Mouse (Mus musculus): ENCODE results near the gene Cyp4f17.
"Not testable (repeated sequence)": the region's sequence is repeated elsewhere in the genome, so short reads cannot be mapped to it uniquely, and the experiment has no call there.

Cyp4f17 gene

DNA sequence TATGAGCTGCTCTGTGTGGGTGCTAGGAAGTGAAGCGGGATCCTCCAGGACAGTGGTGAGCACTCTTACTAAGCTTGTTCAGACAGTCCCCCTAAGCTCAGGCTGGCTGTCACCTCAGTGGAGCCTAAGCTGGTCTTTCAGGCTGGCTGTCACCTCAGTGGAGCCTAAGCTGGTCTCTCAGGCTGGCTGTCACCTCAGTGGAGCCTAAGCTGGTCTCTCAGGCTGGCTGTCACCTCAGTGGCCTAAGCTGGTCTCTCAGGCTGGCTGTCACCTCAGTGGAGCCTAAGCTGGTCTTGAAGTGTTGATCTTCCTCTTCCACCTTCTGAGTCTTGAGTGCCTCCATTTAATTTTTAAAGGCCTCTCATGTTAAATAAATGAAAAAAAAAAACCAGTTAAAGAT, 20.5 kb downstream of the Cyp4f17 start:
- not testable (repeated sequence) for DNase-seq (ENCODE audit: low read depth, low spot score)

DNA sequence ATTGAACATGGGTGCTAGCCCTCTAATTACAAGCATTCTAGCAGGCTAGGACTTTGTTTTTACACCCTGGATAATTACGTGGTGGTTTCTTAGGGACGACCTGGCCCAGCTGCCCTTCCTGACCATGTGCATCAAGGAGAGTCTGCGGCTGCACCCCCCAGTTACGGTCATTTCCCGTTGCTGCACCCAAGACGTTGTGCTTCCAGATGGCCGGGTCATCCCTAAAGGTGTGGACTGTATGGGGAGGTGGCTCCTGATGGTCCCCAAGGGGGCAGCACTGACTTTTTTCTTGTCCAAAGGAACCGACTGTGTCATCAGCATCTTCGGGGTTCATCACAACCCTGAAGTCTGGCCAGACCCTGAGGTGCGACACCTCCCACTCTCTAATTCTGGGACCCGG, 21.9 kb downstream of the Cyp4f17 start:
- DNase-seq (ENCODE audit: low read depth, low spot score) = no peak

DNA sequence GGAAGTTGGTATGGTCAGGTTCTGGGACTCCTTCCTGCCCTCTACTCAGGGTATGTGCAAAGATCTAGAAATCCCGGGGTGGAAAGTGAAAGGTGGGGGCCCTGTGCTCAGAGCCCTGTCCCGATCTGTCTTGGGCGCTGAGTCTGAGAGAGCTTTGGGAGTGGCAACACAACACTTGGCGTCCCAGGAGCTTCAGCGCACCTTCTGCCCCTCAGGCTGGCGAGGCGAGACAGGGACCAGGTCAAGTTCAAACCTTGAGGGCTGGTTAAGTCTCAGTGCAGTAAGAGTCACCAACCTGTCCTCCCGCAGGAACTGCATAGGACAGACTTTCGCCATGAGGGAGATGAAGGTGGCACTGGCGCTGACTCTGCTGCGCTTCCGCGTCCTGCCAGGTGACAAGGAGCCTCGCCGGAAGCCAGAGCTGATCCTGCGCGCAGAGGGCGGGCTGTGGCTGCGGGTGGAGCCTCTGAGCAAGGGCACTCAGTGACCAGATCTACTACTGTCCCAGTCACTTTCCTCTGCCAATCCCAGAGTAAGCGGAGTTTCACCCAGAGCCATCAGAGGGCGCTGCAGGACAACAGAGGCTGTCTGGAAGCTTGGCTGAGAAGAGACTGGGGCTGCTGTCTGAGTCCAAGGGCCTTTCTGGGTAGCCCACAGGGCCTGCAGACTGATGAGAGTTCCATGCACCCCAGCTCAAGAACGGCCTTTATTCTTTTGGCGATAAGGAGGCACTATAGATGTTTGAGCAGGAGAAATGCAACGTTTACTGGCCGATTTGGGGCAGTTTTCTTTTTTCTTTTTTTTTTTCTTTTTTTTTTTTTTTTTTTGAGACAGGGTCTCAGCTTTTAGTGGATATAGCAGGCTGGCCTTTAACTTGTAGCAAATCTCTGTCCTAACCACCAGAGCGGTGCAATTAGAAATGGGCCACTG, 22.8 kb downstream of the Cyp4f17 start:
- DNase-seq (ENCODE audit: low read depth, low spot score) = peak; percentile 58

DNA sequence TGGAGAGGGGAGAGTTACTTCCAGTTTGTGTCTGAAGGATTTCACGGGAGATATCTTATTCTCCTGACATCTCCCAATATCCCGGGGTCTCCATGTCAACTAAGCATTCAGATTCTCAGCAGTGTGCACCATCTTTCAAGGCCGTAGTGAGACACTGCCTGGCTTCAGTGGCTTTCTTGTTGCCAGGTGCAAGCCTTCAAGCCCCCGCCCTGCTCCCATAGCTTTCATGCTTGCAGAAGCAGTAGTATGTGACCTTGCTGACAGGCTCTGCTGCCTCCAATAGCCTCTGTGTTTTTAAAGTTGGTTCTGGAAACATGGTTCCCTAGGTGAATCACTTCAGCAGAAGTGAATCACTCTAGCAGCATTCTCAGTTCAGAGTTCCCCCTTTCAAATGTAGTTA, 26.5 kb downstream of the Cyp4f17 start:
- not testable (repeated sequence) for DNase-seq (ENCODE audit: low read depth, low spot score)

DNA sequence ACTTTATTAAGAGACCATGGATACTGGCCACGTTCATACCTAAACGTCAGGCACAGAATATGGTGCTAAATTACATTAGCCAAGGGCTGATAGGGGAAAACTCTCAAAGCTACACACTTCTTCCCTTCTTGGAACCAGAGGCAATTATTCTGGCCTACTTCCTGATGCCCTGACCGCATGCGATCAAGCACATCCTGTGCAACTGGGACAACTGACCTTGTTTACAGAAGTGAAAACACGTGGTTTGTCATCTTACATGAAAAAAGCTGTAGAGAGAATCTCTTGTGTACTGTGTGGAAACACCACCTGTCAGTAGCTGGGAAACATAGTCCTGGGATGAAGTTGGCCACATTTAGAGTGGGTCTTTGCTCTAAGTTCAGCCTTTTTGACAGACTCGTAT, 28.2 kb downstream of the Cyp4f17 start:
- DNase-seq (ENCODE audit: low read depth, low spot score) = no peak

DNA sequence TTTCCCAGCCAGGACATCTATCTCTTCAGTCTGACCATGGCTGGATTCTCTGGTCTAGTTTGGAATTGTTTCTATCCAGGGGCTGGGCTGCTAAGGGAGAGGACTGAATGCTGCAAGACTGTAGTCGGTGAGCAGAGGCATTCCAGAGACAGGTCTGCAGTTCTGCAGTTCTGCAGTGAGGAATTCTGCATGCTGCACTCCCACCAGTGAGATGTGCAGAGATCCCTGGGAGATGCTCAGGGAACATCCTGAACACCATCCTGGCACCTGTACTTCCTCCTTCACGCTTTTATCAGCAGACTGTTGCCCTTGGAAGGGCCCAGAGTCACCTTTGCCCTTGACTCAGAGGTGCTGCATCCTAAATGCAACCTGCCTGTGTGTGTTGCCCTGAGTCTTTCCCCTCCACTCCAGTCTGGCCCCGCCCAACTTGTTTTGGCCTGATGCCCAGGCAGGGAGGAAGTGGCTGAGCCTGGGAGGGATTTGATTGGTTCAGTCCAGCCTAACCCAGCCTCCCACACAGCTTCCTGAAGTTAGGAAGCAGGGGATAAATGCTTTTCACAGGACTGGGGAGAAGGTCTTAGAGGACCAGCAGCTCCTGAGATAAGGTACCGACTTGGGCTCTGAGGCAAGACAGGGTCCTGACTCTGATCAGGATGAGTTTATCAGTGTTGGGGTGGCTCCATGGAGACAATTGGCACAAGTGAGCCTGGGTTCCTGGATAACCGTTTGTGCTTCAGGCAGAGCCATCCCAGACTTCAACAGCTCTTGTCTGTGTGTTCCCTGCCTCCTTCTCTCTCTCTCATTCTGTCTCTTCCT, 30.4 kb downstream of the Cyp4f17 start, which contains the start of gene Cyp4f16:
TSS of gene Cyp4f16 (plus strand) at position 508 of the 816 bp plus-strand sequence.
- DNase-seq (ENCODE audit: low read depth, low spot score) = peak; percentile 39

DNA sequence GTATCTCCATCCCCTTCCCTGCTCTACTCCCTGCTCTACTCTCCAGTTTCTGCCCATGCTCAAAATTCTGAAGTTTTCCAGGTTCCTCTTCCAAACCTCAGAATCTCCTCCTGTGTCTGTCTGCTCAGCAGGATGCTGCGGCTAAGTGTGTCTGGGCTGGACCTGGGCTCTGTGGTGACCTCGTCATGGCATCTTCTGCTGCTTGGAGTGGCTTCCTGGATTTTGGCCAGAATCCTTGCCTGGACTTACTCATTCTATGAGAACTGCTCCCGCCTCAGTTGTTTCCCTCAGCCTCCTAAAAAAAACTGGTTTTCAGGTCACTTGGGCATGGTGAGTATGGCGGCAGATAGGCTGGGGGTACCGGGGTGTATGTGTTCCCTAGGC, 31.0 kb downstream of the Cyp4f17 start:
- DNase-seq (ENCODE audit: low read depth, low spot score) = no peak

DNA sequence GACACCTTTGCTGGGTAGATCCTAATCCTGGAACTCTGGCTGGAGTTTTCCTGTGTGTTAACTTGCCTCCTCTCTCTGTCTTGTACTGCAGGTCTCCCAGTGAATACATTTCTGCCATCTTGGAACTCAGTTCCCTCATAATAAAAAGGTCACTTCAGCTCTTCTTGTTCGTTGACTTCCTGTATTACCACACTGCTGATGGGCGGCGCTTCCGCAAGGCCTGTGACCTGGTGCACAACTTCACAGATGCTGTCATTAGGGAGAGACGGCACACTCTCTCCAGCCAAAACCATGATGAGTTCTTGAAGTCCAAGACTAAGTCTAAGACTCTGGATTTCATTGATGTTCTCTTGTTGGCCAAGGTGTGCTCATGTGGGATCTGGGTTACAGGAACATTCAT, 38.9 kb downstream of the Cyp4f17 start:
- DNase-seq (ENCODE audit: low read depth, low spot score) = not testable (repeated sequence)

DNA sequence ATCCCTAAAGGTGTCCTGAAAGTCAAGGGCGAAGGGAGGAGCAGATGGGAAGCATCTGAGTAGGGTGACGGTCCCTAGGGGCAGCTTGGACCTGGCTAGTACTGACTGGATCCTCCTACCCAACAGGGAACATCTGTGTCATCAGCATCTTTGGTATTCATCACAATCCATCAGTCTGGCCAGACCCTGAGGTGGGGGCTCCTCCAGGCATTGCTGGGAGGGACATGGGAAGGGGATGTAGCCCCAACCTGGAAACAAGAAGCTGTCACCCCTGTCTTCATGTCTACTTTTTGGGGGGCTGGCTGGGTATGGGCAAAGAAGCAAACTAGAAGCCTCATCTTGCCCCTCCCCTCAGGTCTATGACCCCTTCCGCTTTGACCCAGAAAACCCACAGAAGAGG, 44.5 kb downstream of the Cyp4f17 start:
- not testable (repeated sequence) for DNase-seq (ENCODE audit: low read depth, low spot score)

DNA sequence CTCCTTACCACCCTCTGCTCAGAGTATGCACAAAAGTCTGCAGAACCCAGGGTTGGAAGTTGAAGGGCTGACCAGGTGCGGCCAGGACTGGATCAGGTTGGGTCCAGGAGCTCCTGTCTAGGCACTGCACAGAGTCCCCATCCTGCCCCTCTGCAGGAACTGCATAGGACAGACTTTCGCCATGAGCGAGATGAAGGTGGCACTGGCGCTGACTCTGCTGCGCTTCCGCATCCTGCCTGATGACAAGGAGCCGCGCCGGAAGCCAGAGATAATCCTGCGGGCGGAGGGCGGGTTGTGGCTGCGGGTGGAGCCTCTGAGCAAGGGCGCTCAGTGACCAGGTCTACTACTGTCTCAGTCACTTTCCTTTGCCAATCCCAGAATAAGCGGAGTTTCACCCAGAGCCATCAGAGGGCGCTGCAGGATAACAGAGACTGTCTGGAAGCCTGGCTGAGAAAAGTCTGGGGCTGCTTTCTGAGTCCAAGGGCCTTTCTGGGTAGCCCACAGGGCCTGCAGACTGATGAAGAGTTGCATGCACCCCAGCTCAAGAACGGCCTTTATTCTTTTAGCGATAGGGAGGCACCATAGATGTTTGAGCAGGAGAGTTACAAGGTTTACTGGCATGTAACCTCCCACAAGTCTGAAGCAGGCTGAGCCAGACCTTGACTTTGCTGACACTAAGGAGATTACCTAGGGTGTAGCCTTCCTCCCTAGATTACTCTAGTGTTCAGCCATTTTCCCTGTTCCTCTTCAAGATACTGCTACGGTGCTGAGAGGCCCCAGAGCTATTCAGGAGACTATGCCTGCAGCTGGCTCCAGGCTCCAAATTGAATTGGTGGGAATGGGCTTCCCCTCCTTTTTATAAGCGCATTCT, 45.3 kb downstream of the Cyp4f17 start:
- peak; percentile 77 for DNase-seq (ENCODE audit: low read depth, low spot score)

DNA sequence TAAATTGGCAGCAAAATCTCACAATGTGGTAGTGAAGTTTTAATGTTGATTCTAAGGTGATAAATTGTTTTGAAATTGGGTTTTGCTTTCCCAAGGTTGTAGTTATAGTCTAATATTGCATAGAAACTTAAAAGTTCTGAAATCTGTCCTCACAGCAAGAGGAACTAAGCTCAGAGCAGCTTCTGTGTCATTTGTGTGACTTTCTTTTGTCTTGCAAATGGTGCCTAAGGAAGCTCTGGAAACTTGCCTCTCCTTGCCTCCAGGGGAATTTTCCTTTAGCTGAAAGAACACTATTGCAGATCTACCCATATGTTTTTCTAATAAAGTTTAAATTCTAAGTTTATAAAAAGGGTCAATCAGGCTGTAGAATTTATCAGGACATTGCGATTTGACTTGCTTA, 47.2 kb downstream of the Cyp4f17 start:
- not testable (repeated sequence) for DNase-seq (ENCODE audit: low read depth, low spot score)

DNA sequence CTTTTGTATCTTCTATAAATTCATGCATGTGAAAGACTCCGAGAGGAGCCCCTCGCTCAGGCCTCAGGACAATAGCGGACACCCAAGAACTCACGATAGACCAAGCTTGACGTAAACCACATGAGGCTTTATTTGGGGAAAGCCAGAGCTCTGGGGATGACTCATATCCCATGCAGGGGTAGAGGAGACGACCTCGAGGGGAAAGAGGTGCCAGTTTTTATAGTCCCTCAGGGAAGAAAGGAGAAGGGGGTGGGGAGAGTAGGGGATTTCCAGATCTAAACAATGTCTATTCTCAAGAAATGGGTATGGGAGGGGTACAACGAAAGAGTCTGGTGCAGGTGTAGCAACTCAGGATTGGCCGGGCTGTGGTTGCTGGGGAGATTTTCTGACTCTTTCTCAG, 48.5 kb downstream of the Cyp4f17 start:
- not testable (repeated sequence) for DNase-seq (ENCODE audit: low read depth, low spot score)

DNA sequence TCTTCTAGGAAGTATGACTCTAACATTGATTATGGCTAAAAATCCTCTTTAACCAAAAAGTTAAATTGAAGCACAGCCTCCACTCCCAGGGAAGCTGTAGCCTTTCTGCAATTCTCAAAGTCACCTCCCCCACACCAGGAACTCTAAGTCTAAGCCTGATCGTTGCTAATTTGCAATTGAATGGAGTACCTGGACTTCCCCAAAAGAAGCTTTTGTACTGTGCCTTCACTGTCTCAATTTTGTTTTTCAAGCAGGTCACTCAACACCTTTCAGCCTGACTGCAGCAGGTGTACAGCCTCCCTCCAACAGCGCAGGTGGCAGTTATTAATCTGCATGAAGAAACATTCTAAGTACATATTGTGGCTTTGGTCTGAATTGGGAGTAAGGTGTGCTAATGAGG, 57.5 kb downstream of the Cyp4f17 start:
- DNase-seq (ENCODE audit: low read depth, low spot score) = not testable (repeated sequence)

DNA sequence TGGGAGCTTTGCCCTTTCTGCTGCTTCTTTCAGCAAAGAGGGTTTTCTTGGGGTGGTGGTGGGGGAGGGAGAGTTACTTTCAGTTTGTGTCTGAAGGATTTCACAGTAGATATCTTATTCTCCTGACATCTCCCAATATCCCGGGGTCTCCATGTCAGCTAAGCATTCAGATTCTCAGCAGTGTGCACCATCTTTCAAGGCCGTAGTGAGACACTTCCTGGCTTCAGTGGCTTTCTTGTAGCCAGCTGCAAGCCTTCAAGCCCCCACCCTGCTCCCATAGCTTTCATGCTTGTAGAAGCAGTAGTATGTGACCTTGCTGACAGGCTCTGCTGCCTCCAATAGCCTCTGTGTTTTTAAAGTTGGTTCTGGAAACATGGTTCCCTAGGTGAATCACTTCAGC, 67.4 kb downstream of the Cyp4f17 start:
- DNase-seq (ENCODE audit: low read depth, low spot score) = not testable (repeated sequence)

DNA sequence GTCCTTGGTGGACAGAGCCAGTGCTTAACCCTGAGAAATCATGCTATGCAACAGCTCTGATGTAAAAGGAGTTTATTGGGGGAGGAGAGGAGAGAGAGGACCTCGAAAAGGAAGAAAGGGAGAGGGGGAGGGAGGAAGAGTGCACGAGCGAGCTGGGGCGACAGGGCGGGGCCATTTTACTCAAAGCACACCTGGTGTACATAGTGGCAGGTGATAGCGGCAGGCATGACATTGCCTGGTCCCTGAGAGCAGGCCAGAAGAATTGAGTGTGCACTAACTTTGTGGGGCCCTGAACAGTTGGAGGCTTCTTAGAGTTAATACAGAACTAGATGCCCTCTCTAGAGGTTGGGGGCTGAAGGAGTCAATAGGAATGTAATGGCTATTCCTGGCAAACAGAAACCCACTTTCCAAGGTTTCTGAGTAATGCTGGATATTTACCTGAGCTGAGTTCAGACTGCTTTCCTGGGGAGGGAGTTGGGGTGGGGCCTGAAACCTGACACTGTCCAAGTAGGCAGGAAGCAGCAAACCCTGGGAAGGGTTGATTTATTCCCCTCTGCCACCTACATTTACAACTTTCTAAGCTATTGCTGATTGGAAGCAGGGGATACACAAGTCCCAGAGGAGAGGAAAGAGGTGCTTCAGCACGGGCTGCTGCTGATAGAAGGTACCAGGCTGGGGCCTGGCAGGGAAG, 71.8 kb downstream of the Cyp4f17 start:
- DNase-seq (ENCODE audit: low read depth, low spot score) = no peak

Data from WW6 (cell line).